Mouse (Mus musculus): ENCODE data around the gene E2f4. TPM values are rescaled to one million over a fixed set of nuclear protein-coding genes. Genes with fewer than 3 reads are reported as not detected.

The E2f4 gene
- polyA plus RNA-seq, 1 experiment: 127 TPM

- DNase-seq: no peak
- WGBS: 77% methylated on average over 8 of the region's 8 CpGs
- no peak for TF ChIP-seq POLR2A (IDR thresholded peaks at IDR 0.05; ENCODE audit: borderline replicate concordance, extremely low read depth, low read depth, low read length)
- no peak for TF ChIP-seq CTCF (IDR thresholded peaks at IDR 0.05; ENCODE audit: insufficient read depth, low read length)
- H3K4me1 ChIP-seq (ENCODE audit: control insufficient read depth, insufficient read depth, low read length): peaks cover 4% of the 10 kb centered on the region; the same call in 1 of the 2 replicates
- H3K4me3 ChIP-seq (replicated peaks; ENCODE audit: extremely low read depth, low read depth, low read length): no peak overlapping the region
These were observed 15.5 kb downstream of the E2f4 start for GRCm38 (mm10) chr8:105312891-105313481.

GRCm38 (mm10) chr8:105313622-105314402 is 16.3 kb downstream of the E2f4 start:
- DNase-seq: no peak
- no peak for TF ChIP-seq CTCF (IDR thresholded peaks at IDR 0.05; ENCODE audit: insufficient read depth, low read length)
- no peak for TF ChIP-seq POLR2A (IDR thresholded peaks at IDR 0.05; ENCODE audit: borderline replicate concordance, extremely low read depth, low read depth, low read length)
- WGBS: 81% methylated on average over 9 of the region's 9 CpGs
- Histone ChIP-seq H3K4me1 (ENCODE audit: control insufficient read depth, insufficient read depth, low read length) (peaks cover 4% of the 10 kb centered on the region; the same call in 1 of the 2 replicates), H3K4me3 (replicated peaks; ENCODE audit: extremely low read depth, low read depth, low read length) (no peak overlapping the region)

- no peak for DNase-seq
- 79% methylated on average over 18 of the region's 18 CpGs for WGBS
- TF ChIP-seq POLR2A (IDR thresholded peaks at IDR 0.05; ENCODE audit: borderline replicate concordance, extremely low read depth, low read depth, low read length) (no peak), CTCF (IDR thresholded peaks at IDR 0.05; ENCODE audit: insufficient read depth, low read length) (no peak)
- H3K4me1 ChIP-seq (ENCODE audit: control insufficient read depth, insufficient read depth, low read length): peaks cover 4% of the 10 kb centered on the region; the same call in 1 of the 2 replicates
- H3K4me3 ChIP-seq (replicated peaks; ENCODE audit: extremely low read depth, low read depth, low read length): no peak overlapping the region
These were observed 17.8 kb downstream of the E2f4 start for GRCm38 (mm10) chr8:105315073-105315769.

GRCm38 (mm10) chr8:105317941-105318340 is 20.5 kb downstream of the E2f4 start:
- TF ChIP-seq POLR2A (IDR thresholded peaks at IDR 0.05; ENCODE audit: borderline replicate concordance, extremely low read depth, low read depth, low read length) (peak; percentile 26; the same call in 1 of the 2 replicates), CTCF (IDR thresholded peaks at IDR 0.05; ENCODE audit: insufficient read depth, low read length) (no peak)
- DNase-seq: peak; percentile 72

GRCm38 (mm10) chr8:105318662-105319190 is 21.3 kb downstream of the E2f4 start:
- DNase-seq: peak; percentile 45
- WGBS: 77% methylated on average over 11 of the region's 11 CpGs
- H3K4me1 ChIP-seq (ENCODE audit: control insufficient read depth, insufficient read depth, low read length): peaks cover 4% of the 10 kb centered on the region; the same call in 1 of the 2 replicates
- TF ChIP-seq POLR2A (IDR thresholded peaks at IDR 0.05; ENCODE audit: borderline replicate concordance, extremely low read depth, low read depth, low read length) (no peak), CTCF (IDR thresholded peaks at IDR 0.05; ENCODE audit: insufficient read depth, low read length) (no peak)
- H3K4me3 ChIP-seq (replicated peaks; ENCODE audit: extremely low read depth, low read depth, low read length): no peak overlapping the region

More at GRCm38 (mm10) chr8:105317941-105318340, 20.5 kb downstream of the E2f4 start:
- no peak overlapping the region for H3K4me3 ChIP-seq (replicated peaks; ENCODE audit: extremely low read depth, low read depth, low read length)
- peaks cover 4% of the 10 kb centered on the region; the same call in 1 of the 2 replicates for H3K4me1 ChIP-seq (ENCODE audit: control insufficient read depth, insufficient read depth, low read length)
- 54% methylated on average over 4 of the region's 4 CpGs for WGBS

- 73% methylated on average over 4 of the region's 4 CpGs for WGBS
- TF ChIP-seq CTCF (IDR thresholded peaks at IDR 0.05; ENCODE audit: insufficient read depth, low read length) (no peak), POLR2A (IDR thresholded peaks at IDR 0.05; ENCODE audit: borderline replicate concordance, extremely low read depth, low read depth, low read length) (no peak)
- DNase-seq: no peak
These were observed 25.7 kb downstream of the E2f4 start for GRCm38 (mm10) chr8:105323183-105323582.

GRCm38 (mm10) chr8:105325641-105326093 is 28.2 kb downstream of the E2f4 start:
- H3K4me1 ChIP-seq (ENCODE audit: control insufficient read depth, insufficient read depth, low read length): peaks cover 5% of the 10 kb centered on the region
- no peak for DNase-seq
- no peak for TF ChIP-seq CTCF (IDR thresholded peaks at IDR 0.05; ENCODE audit: insufficient read depth, low read length)
- no peak for TF ChIP-seq POLR2A (IDR thresholded peaks at IDR 0.05; ENCODE audit: borderline replicate concordance, extremely low read depth, low read depth, low read length)
- WGBS: under 1% methylated on average over 12 of the region's 12 CpGs
- H3K4me3 ChIP-seq (replicated peaks; ENCODE audit: extremely low read depth, low read depth, low read length): peak overlapping the region; percentile 63

More at GRCm38 (mm10) chr8:105323183-105323582, 25.7 kb downstream of the E2f4 start:
- Histone ChIP-seq H3K4me1 (ENCODE audit: control insufficient read depth, insufficient read depth, low read length) (peaks cover 5% of the 10 kb centered on the region), H3K4me3 (replicated peaks; ENCODE audit: extremely low read depth, low read depth, low read length) (no peak overlapping the region)

- H3K4me3 ChIP-seq (replicated peaks; ENCODE audit: extremely low read depth, low read depth, low read length): peak within 1 kb of the TSS; percentile 91
- under 1% methylated on average over 36 of the region's 36 CpGs for WGBS
- 0 out of 2 replicates have a peak, but pooled peaks have one; percentile 17 for TF ChIP-seq CTCF (IDR thresholded peaks at IDR 0.05; ENCODE audit: insufficient read depth, low read length)
- TF ChIP-seq POLR2A (IDR thresholded peaks at IDR 0.05; ENCODE audit: borderline replicate concordance, extremely low read depth, low read depth, low read length): peak; percentile 94
- peak; percentile 97 for DNase-seq
- H3K4me1 ChIP-seq (ENCODE audit: control insufficient read depth, insufficient read depth, low read length): peaks cover 5% of the 10 kb centered on the region
These were observed 28.7 kb downstream of the E2f4 start, which contains the start of the genes Lrrc29 and Tmem208 for GRCm38 (mm10) chr8:105326141-105326672. Gene Lrrc29 (minus strand): TSS chr8:105326278. Gene Tmem208 (plus strand): TSS chr8:105326354.
